Mouse (Mus musculus): ENCODE measurements around the gene Polg2.
"Not testable (repeated sequence)": the region's sequence is repeated elsewhere in the genome, so short reads cannot be mapped to it uniquely, and the experiment has no call there.

Gene Polg2

GRCm38 (mm10) chr11:106789649-106790048 is 10.3 kb upstream of the Polg2 start:
- DNase-seq (ENCODE audit: low read depth): no peak

DNA sequence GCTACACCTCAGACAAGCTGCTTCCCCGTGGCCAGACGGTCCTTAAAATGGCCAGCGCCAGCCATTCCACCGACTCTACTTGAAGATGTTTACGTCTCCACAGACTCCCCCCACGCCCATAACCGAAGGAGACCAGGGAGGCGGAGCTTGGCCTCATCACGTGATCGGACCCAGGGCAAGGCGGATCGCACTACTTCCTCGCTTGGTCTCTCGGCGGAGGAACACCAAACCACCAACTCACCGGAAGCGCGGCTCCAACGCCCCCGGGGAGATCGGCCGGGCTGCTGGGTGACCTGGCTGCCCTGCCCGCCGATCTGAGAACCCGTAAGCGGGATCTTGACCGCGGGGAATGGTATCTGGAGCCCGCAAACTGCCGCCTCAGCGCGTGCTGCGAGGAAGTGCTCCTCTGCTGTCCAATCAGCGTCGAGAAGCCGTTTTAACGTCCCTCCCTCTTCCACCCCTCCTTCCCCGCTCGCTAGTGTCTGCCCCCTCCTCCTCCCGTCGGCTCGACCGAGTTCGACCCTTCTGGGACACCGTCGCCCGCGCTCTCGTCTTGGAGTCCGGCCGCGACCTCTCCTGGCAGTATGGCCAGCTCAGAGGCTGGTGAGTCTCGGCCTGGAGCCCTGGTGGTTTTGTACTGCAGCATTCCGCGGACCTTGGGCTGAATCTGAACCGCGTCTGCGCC is 9.6 kb upstream of the Polg2 start, which contains the start of the genes Ddx5 and Cep95:
TSS of gene Ddx5 (minus strand) at position 411 of the 685 bp plus-strand sequence.
TSS of gene Cep95 (plus strand) at position 478 of the 685 bp plus-strand sequence.
- DNase-seq (ENCODE audit: low read depth): peak; percentile 94

GRCm38 (mm10) chr11:106788026-106788774 is 8.9 kb upstream of the Polg2 start:
- DNase-seq (ENCODE audit: low read depth): peak; percentile 95

- DNase-seq (ENCODE audit: low read depth): peak; percentile 70
These were observed 8.0 kb upstream of the Polg2 start for GRCm38 (mm10) chr11:106787131-106788025.

DNA sequence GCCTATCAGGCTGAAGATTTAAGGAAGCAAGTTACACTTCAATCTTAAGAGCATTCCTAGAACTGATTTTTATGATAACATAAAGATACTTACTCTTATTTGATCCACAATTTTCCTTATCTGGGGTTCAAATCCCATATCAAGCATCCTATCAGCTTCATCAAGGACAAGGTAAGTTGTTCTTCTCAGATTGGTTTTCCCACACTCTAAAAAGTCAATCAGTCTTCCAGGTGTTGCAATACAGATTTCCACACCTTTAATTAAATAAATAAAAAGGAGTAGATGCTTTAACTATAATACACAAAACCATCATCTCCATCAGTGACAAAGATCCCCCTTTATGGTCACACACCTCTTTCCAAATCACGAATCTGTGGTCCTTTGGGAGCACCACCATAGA is 5.7 kb upstream of the Polg2 start:
- no peak for DNase-seq (ENCODE audit: low read depth)

DNA sequence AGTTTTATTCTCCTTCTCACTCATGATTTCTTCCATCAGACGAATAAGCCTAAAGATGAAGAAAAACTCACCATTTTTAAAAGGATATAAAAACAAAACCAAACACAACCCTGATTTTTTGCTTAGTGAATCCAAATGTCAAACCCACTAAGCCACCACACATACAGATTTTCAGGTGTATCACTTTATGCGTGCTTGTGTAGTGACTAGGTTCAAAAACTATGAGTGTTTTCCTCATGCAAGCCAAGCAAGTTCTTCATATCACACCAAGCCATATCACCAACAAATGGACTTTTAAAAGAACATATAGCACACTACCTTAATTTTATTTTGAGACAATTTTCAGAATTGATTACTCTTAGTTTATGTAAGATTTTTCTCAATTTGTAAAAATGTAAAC is 5.1 kb upstream of the Polg2 start:
- no peak for DNase-seq (ENCODE audit: low read depth)

DNA sequence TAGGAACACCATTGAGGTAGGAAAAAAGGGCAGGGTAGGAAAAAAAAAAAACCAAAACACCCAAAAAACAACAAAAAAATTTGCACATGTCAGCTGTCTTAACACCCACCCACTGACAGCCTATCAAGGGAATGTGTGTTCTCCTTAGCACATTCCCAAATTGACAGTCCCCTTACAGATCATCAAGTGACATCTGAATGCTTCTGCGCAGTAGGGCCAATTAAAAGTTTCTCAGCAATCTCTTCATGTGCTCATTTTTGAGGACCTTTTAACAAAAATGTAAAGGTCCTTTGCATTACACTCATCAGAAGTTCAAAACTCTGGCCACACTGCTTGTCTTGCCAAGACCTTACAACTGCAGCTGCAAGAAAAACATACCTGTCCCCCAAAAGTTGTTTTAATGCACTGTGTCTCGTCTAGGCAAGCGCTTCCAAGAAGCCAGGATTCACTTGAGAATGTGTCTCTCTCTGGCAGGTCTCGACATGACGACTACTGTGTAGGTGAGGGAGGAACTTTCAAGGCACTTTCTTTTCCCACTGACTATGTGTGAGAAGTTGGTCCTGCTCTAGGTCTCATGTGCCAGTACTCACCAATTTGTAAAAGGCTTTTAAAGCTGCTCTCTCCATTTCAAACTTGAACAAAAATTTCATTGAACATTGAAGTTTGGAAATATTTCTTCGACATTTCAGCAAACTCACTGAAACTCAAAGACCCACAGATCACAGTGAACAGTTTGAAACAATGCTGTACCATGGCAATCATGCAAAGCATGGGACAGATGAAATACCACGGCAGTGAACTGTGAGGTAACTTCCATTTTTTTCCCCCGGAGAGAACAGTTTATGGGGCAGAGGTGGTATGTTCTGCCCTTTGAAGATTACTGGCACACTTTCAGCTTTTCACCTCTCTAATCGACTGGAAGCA is 3.8 kb upstream of the Polg2 start:
- DNase-seq (ENCODE audit: low read depth): no peak

DNA sequence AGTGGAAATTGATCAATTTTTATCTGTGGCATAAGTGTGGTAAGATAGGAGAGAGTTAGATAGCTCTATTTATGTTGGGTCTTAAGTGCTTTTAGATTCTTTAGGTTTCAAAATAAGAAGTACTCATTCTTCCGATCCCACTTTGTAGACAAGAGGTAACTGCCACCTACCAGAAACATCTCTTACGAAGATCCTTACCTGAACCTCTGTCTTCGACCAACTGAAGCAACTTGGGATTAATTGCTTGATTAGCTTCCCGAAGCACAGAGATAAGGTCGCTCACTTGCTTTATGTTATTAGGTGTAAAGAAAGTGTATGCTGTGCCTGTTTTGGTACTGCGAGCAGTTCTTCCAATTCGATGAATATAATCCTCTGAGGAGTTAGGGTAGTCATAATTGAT is 2.9 kb upstream of the Polg2 start:
- not testable (repeated sequence) for DNase-seq (ENCODE audit: low read depth)

DNA sequence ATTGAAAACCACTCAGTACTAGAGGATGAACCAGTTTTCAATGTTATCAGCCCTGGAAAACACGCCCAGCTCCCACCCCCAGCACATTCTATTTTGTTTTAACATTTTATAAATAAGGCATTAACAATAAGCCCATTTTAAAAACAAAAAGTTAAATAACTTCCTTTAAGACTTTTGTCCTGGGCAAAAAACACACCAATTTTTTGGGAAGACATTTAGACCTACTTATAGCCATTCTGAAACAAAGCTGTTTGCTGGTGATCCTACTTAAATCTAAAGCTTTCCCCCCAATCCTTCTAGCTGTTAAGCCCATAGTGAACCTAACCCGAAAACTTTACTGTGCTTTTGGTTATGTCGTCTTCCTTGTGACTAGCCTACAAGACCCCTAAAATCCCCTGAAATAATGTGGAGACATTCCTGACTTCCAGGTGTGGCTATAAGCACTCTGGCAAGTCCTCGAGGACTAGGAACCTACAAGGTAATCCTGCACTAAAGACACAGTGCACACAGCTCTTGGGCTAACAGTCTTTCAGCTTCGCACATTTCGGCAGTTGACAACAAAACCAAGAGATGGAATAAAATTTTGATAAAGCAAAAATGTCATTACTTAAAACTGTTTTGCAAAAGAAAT is 1.4 kb upstream of the Polg2 start:
- DNase-seq (ENCODE audit: low read depth): no peak

DNA sequence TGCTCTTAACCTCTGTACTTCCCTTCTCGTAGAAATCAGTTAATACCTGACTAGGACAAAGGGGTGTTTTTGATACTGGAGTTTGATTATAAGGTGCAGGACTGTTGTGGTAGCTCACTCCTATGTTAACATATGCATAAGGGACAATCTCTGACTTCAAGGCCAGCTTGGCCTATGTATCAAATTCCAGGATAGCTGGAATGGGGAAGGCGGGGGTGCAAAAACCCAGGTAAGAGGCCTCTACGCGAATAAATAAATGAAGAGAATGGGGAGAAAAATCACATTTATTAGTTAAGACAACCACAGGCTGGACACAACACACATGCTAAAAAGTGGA is 720 bp upstream of the Polg2 start:
- no peak for DNase-seq (ENCODE audit: low read depth)

DNA sequence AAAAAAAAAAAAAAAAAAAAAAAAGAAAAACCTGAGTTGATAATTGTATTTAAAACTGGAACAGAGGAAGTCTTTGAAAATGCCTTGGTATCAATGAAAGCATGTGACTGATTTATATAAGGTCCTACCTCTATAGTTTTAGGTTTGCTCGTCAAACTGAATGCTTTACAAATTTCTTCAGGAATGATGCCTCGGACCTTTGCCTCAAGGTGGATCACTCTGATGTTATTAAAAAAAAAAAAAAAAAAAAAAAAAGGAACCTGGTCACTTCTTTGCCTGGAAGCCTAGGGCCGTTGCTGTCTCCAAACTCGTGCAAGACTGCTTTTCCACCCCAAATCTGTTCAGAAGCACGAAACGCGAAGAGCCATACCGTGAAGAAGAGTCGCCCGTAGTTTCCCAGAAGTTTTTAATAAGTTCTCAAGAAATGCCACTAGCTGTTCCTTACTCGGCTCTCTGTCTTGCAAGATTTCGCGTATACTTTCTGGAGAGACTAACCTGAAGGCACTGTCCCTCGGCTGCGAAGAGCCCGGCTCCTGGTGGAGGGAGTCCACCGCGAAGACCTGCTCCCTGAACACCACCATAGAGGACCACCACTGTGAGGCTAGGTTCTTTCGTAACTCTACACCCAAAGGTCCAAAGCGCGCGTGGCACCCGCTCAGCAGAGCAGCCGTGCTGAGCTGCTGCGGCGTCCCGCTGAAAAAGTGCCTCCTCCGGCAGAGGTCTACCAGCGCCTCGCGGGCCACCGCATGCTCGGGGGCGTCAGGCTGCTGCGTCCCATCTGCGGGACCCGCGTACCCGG is 549 bp downstream of the Polg2 start:
- DNase-seq (ENCODE audit: low read depth): no peak

DNA sequence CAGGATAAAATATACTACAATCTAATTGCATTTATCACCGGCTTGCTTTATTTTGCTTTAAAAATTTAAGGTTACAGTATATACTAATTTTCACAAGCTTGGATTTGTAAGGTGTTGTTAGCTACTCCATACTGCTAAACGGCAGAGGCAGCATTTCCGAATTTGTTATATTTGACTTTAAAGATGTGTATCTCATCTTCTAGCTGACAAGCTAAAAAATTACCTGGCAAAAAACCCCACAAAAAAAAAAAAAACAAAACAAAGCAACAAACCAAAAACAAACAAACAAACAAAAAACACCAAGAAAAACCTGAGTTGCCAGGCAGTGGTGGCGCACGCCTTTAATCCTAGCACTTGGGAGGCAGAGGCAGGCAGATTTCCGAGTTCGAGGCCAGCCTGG is 1.2 kb downstream of the Polg2 start:
- no peak for DNase-seq (ENCODE audit: low read depth)

GRCm38 (mm10) chr11:106777395-106777794 is 1.9 kb downstream of the Polg2 start:
- DNase-seq (ENCODE audit: low read depth): no peak

DNA sequence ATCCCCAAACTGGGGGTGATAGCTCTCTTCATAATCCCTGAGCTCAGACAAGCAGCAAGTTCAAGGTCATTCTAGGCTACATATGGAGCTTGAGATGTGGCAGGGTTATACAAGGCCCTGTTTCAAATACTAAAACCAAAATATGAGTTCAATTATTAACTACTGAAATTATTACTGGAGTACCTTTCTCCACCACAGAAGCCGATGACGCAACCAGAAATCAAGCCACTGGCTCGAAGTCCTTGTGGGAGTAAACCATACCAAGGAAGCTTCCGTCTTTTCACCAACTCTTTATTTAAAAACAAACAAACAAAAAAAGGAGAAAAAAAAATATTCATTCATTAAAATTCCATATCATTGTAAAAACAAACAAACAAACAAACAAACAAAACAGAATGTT is 2.4 kb downstream of the Polg2 start:
- no peak for DNase-seq (ENCODE audit: low read depth)

- DNase-seq (ENCODE audit: low read depth): no peak
These were observed 6.3 kb downstream of the Polg2 start for GRCm38 (mm10) chr11:106773061-106773460.

DNA sequence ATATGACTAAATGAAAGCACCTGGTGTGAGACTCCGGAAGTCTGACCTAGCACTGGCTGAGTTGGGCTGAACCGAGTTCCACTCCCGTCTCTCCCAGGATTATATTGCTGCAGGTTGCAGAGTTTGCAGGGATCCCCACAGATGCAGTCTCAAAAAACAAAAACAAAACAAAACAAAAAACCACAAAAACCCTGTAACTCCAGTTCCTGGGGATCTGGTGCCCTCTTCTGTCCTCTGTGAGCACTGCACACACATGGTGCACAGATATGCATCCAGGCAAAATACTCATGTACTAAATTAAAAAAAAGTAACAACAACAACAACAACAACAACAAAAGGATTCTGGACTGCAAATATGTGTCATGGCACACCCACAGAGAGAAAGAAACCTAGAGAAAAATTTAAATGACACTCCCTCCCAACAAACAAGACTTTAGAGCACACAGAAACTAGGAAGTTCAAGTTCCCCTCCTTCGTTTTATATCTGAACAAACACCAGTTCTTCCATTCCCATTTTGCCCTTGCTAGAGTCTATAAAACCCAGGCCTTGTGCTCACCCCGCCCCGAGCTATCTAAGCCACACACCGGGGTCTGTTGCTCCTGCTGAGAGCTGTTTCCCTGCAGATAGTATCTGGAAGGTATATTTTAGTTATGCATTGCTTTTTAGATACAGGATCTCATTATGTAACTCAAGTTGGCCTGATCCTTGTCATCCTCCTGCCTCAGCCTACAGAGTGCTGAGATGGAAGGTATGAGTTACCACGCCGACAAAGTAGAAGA is 9.0 kb downstream of the Polg2 start:
- DNase-seq (ENCODE audit: low read depth): no peak

DNA sequence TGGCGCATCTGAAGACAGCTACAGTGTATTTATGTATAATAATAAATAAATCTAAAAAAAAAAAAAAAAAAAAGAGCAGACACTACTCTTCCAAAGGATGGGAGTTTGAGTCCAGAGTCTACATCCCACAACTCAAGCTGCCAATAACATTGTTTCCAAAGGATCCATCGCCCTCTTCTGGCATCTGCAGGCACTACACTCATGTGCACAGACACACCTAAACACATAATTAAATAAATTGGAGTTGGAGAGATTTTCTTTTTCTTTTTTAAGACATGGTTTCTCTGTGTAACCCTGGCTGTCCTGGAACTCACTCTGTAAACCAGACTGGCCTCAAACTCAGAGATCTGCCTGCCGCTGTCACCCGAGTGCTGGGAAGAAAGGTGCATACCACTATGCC is 11.8 kb downstream of the Polg2 start:
- no peak for DNase-seq (ENCODE audit: low read depth)

DNA sequence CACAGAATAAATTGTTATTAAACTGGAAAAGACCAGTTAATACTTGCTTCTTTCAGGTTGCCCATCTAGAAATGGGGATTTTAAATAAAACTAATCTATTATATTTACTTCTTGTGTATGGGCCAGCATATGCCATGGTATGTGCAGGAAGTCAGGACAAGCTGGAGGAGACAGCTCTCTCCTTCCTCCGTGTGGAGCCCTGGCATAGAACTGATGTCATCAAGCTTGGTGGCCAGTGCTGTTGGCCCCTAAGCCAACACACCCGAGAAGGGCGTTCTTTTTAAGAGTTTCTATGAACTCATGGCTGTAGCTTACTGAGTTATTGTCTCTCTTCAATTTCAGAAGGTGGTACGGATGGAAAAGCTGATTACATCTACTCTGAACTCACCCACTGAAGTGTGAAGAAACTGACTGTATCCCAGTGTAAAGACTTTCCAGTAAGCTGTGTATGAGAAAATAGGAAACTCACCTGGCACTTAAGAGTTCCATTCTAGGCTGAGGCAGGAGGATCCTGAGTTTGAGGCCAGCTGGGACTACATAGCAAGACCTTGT is 12.7 kb downstream of the Polg2 start:
- DNase-seq (ENCODE audit: low read depth): no peak

DNA sequence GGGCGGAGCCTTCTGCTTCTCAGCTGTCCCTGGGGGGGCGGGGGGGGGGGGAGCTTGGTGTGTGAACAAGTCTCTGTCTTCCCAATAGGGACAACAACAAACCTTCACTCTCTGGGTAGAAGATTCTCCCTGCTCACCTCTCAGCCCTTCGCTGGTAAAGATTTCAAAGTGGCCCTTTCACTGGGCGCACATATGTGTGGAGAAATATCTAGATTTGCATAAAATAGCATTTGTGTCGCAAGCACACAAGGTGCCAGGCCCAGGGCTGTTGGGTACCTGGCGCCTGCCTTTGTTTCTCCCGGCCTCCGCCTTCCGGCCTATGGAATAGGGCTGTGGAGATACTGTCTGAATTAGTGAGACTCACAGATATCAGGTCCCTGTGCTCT is 16.5 kb downstream of the Polg2 start:
- DNase-seq (ENCODE audit: low read depth): no peak
